Mouse (Mus musculus): ENCODE results near the gene Mdm2.

- TF ChIP-seq CTCF (IDR thresholded peaks at IDR 0.05; ENCODE audit: borderline replicate concordance, insufficient read depth, low read length) = no peak
- TF ChIP-seq POLR2A (IDR thresholded peaks at IDR 0.05; ENCODE audit: low read depth, low read length) = no peak
Observed at GRCm38 (mm10) chr10:117663056-117663864, 47.3 kb downstream of the Mdm2 start.

Measured in embryonic fibroblast, embryonic 13.5 days (primary cell).